Mouse (Mus musculus): ENCODE measurements around the gene Trim16. TPM values are rescaled to one million over a fixed set of nuclear protein-coding genes. Genes with fewer than 3 reads are reported as not detected.
A peak's percentile ranks its signal among the peaks of the same experiment; 100 is the strongest.

The Trim16 gene
- polyA plus RNA-seq, 1 experiment from 2014 or later: 23.2 TPM

GRCm38 (mm10) chr11:62813970-62814624, 5.9 kb upstream of the Trim16 start:
- H3K4me2 ChIP-seq (ENCODE audit: low read depth, low read length): no peak overlapping the region

GRCm38 (mm10) chr11:62814625-62815024, 5.4 kb upstream of the Trim16 start:
- H3K36me3 ChIP-seq (ENCODE audit: control insufficient read depth, insufficient read depth, low read length): no peaks in the 10 kb centered on the region
- H3K4me1 ChIP-seq (replicated peaks; ENCODE audit: control insufficient read depth, insufficient read depth, low read length): peaks cover 13% of the 10 kb centered on the region
- no peak overlapping the region for H3K9ac ChIP-seq (ENCODE audit: low read length)
- 29% methylated on average over 4 of the region's 4 CpGs for WGBS
- peak; percentile 55; the same call in 1 of the 2 replicates for ATAC-seq (ENCODE audit: low read depth)
- H3K4me3 ChIP-seq (ENCODE audit: low read length): no peak overlapping the region
- H3K27ac ChIP-seq (ENCODE audit: low read length): peak overlapping the region; percentile 76
- no peaks in the 10 kb centered on the region for H3K27me3 ChIP-seq (ENCODE audit: control insufficient read depth, insufficient read depth, low read depth, low read length)
- no peaks in the 10 kb centered on the region for H3K9me3 ChIP-seq (ENCODE audit: control insufficient read depth, low read length)
- no peak overlapping the region for H3K4me2 ChIP-seq (ENCODE audit: low read depth, low read length)

More at GRCm38 (mm10) chr11:62813970-62814624, 5.9 kb upstream of the Trim16 start:
- H3K36me3 ChIP-seq (ENCODE audit: control insufficient read depth, insufficient read depth, low read length): no peaks in the 10 kb centered on the region
- H3K4me1 ChIP-seq (replicated peaks; ENCODE audit: control insufficient read depth, insufficient read depth, low read length): peaks cover 13% of the 10 kb centered on the region
- WGBS: 42% methylated on average over 6 of the region's 6 CpGs
- no peak overlapping the region for H3K9ac ChIP-seq (ENCODE audit: low read length)
- H3K27ac ChIP-seq (ENCODE audit: low read length): peak overlapping the region; percentile 76
- no peaks in the 10 kb centered on the region for H3K9me3 ChIP-seq (ENCODE audit: control insufficient read depth, low read length)
- H3K27me3 ChIP-seq (ENCODE audit: control insufficient read depth, insufficient read depth, low read depth, low read length): no peaks in the 10 kb centered on the region
- H3K4me3 ChIP-seq (ENCODE audit: low read length): no peak overlapping the region
- ATAC-seq (ENCODE audit: low read depth): peak; percentile 93

- Histone ChIP-seq H3K4me3 (ENCODE audit: low read length) (no peak overlapping the region), H3K4me2 (ENCODE audit: low read depth, low read length) (no peak overlapping the region), H3K36me3 (ENCODE audit: control insufficient read depth, insufficient read depth, low read length) (no peaks in the 10 kb centered on the region), H3K9ac (ENCODE audit: low read length) (no peak overlapping the region), H3K4me1 (replicated peaks; ENCODE audit: control insufficient read depth, insufficient read depth, low read length) (peaks cover 13% of the 10 kb centered on the region), H3K9me3 (ENCODE audit: control insufficient read depth, low read length) (no peaks in the 10 kb centered on the region), H3K27me3 (ENCODE audit: control insufficient read depth, insufficient read depth, low read depth, low read length) (no peaks in the 10 kb centered on the region), H3K27ac (ENCODE audit: low read length) (no peak overlapping the region)
- WGBS: 78% methylated on average over 1 of the region's 1 CpGs
- no peak for ATAC-seq (ENCODE audit: low read depth)
These were observed 4.6 kb upstream of the Trim16 start for GRCm38 (mm10) chr11:62815438-62815837.

- Histone ChIP-seq H3K4me2 (ENCODE audit: low read depth, low read length) (no peak overlapping the region), H3K9ac (ENCODE audit: low read length) (no peak overlapping the region), H3K9me3 (ENCODE audit: control insufficient read depth, low read length) (no peaks in the 10 kb centered on the region), H3K27me3 (ENCODE audit: control insufficient read depth, insufficient read depth, low read depth, low read length) (no peaks in the 10 kb centered on the region), H3K4me3 (ENCODE audit: low read length) (no peak overlapping the region), H3K36me3 (ENCODE audit: control insufficient read depth, insufficient read depth, low read length) (no peaks in the 10 kb centered on the region), H3K4me1 (replicated peaks; ENCODE audit: control insufficient read depth, insufficient read depth, low read length) (peaks cover 16% of the 10 kb centered on the region), H3K27ac (ENCODE audit: low read length) (no peak overlapping the region)
- no peak for ATAC-seq (ENCODE audit: low read depth)
- WGBS: 33% methylated on average over 6 of the region's 6 CpGs
These were observed 3.4 kb upstream of the Trim16 start for GRCm38 (mm10) chr11:62816591-62816990.

- H3K4me3 ChIP-seq (ENCODE audit: low read length): no peak overlapping the region
- no peak overlapping the region for H3K27ac ChIP-seq (ENCODE audit: low read length)
- 80% methylated on average over 8 of the region's 8 CpGs for WGBS
- H3K36me3 ChIP-seq (ENCODE audit: control insufficient read depth, insufficient read depth, low read length): no peaks in the 10 kb centered on the region
- no peak overlapping the region for H3K4me2 ChIP-seq (ENCODE audit: low read depth, low read length)
- ATAC-seq (ENCODE audit: low read depth): no peak
- H3K27me3 ChIP-seq (ENCODE audit: control insufficient read depth, insufficient read depth, low read depth, low read length): no peaks in the 10 kb centered on the region
- H3K9me3 ChIP-seq (ENCODE audit: control insufficient read depth, low read length): no peaks in the 10 kb centered on the region
- H3K9ac ChIP-seq (ENCODE audit: low read length): no peak overlapping the region
- peaks cover 13% of the 10 kb centered on the region for H3K4me1 ChIP-seq (replicated peaks; ENCODE audit: control insufficient read depth, insufficient read depth, low read length)
These were observed 858 bp upstream of the Trim16 start for GRCm38 (mm10) chr11:62819059-62819686.

- Histone ChIP-seq H3K36me3 (ENCODE audit: control insufficient read depth, insufficient read depth, low read length) (no peaks in the 10 kb centered on the region), H3K27ac (ENCODE audit: low read length) (peak overlapping the region; percentile 85), H3K9ac (ENCODE audit: low read length) (peak overlapping the region; percentile 68), H3K4me1 (replicated peaks; ENCODE audit: control insufficient read depth, insufficient read depth, low read length) (peaks cover 12% of the 10 kb centered on the region), H3K4me3 (ENCODE audit: low read length) (peak overlapping the region; percentile 55), H3K9me3 (ENCODE audit: control insufficient read depth, low read length) (no peaks in the 10 kb centered on the region), H3K4me2 (ENCODE audit: low read depth, low read length) (peak overlapping the region; percentile 63), H3K27me3 (ENCODE audit: control insufficient read depth, insufficient read depth, low read depth, low read length) (no peaks in the 10 kb centered on the region)
- peak; percentile 64 for ATAC-seq (ENCODE audit: low read depth)
- WGBS: 6% methylated on average over 16 of the region's 16 CpGs
These were observed 818 bp downstream of the Trim16 start for GRCm38 (mm10) chr11:62820661-62821437.

- Histone ChIP-seq H3K9me3 (ENCODE audit: control insufficient read depth, low read length) (no peaks in the 10 kb centered on the region), H3K27me3 (ENCODE audit: control insufficient read depth, insufficient read depth, low read depth, low read length) (no peaks in the 10 kb centered on the region), H3K36me3 (ENCODE audit: control insufficient read depth, insufficient read depth, low read length) (no peaks in the 10 kb centered on the region), H3K4me2 (ENCODE audit: low read depth, low read length) (peak overlapping the region; percentile 46), H3K4me1 (replicated peaks; ENCODE audit: control insufficient read depth, insufficient read depth, low read length) (peaks cover 10% of the 10 kb centered on the region), H3K9ac (ENCODE audit: low read length) (peak overlapping the region; percentile 31; the same call in 1 of the 2 replicates), H3K4me3 (ENCODE audit: low read length) (peak overlapping the region; percentile 40), H3K27ac (ENCODE audit: low read length) (peak overlapping the region; percentile 59)
- 38% methylated on average over 5 of the region's 5 CpGs for WGBS
- no peak for ATAC-seq (ENCODE audit: low read depth)
These were observed 1.9 kb downstream of the Trim16 start for GRCm38 (mm10) chr11:62821893-62822292.

- H3K36me3 ChIP-seq (ENCODE audit: control insufficient read depth, insufficient read depth, low read length): no peaks in the 10 kb centered on the region
- peaks cover 10% of the 10 kb centered on the region for H3K4me1 ChIP-seq (replicated peaks; ENCODE audit: control insufficient read depth, insufficient read depth, low read length)
- no peaks in the 10 kb centered on the region for H3K27me3 ChIP-seq (ENCODE audit: control insufficient read depth, insufficient read depth, low read depth, low read length)
- 0 out of 2 replicates have a peak overlapping the region, but pooled peaks have one; percentile 0 for H3K4me3 ChIP-seq (ENCODE audit: low read length)
- WGBS: 54% methylated on average over 7 of the region's 7 CpGs
- 0 out of 2 replicates have a peak overlapping the region, but pooled peaks have one; percentile 11 for H3K4me2 ChIP-seq (ENCODE audit: low read depth, low read length)
- no peak overlapping the region for H3K9ac ChIP-seq (ENCODE audit: low read length)
- H3K9me3 ChIP-seq (ENCODE audit: control insufficient read depth, low read length): no peaks in the 10 kb centered on the region
- H3K27ac ChIP-seq (ENCODE audit: low read length): no peak overlapping the region
- no peak for ATAC-seq (ENCODE audit: low read depth)
These were observed 4.2 kb downstream of the Trim16 start for GRCm38 (mm10) chr11:62824211-62824610.

All from lung, embryonic 16.5 days (tissue).